Mouse (Mus musculus) embryonic facial prominence, embryonic 11.5 days (tissue): ENCODE results near the gene Pigh. TPM values are rescaled to one million over a fixed set of nuclear protein-coding genes. Genes with fewer than 3 reads are reported as not detected.
A peak's percentile ranks its signal among the peaks of the same experiment; 100 is the strongest.

Experiments
- ATAC-seq: fragments of 200-750 bp; cut with Nextera tagmentation; replicated peaks from 2 replicates; pipeline ENCODE4 v1.8.0; 2017; ENCODE audit warnings: low read depth; ENCODE audit not compliant: insufficient number of reproducible peaks, low FRiP score, low TSS enrichment
- DNase-seq: peaks from one replicate; pipeline ENCODE4 v3.0.0-alpha.2; 2015; ENCODE audit warnings: low spot score
- H3K27ac ChIP-seq: fragments of 300-500 bp; sonication (generic); replicated peaks from 2 replicates; pipeline ENCODE4 v1.5.1; 2014; ENCODE audit warnings: mild to moderate bottlenecking, low read depth, low read length, control low read depth
- H3K27me3 ChIP-seq: fragments of 300-500 bp; sonication (generic); 2 replicates; pipeline ENCODE4 v1.6.1; 2014; ENCODE audit warnings: mild to moderate bottlenecking, low read length, moderate library complexity, mixed read lengths; ENCODE audit not compliant: control insufficient read depth, insufficient read depth
- H3K36me3 ChIP-seq: fragments of 300-500 bp; sonication (generic); replicated peaks from 2 replicates; pipeline ENCODE4 v1.6.1; 2014; ENCODE audit warnings: low read depth, mild to moderate bottlenecking, low read length, moderate library complexity, mixed read lengths; ENCODE audit not compliant: control insufficient read depth, insufficient read depth
- H3K4me1 ChIP-seq: fragments of 300-500 bp; sonication (generic); 2 replicates; pipeline ENCODE4 v1.6.1; 2014; ENCODE audit warnings: low read length, mixed read lengths; ENCODE audit not compliant: control insufficient read depth, insufficient read depth
- H3K4me2 ChIP-seq: fragments of 300-500 bp; sonication (generic); 2 replicates; pipeline ENCODE4 v1.6.1; 2014; ENCODE audit warnings: low read depth, mild to moderate bottlenecking, control low read depth, low read length, moderate library complexity
- H3K4me3 ChIP-seq: fragments of 300-500 bp; sonication (generic); 2 replicates; pipeline ENCODE4 v1.5.1; 2014; ENCODE audit warnings: low read depth, low read length, control low read depth
- H3K9ac ChIP-seq: fragments of 300-500 bp; sonication (generic); replicated peaks from 2 replicates; pipeline ENCODE4 v1.6.1; 2014; ENCODE audit warnings: mild to moderate bottlenecking, control low read depth, low read length
- H3K9me3 ChIP-seq: fragments of 300-500 bp; sonication (generic); replicated peaks from 2 replicates; pipeline ENCODE4 v1.6.1; 2016; ENCODE audit warnings: mild to moderate bottlenecking, low read length, inconsistent platforms, mixed read lengths; ENCODE audit not compliant: control insufficient read depth
- WGBS: fragments of 180-500 bp; shearing (Covaris S2); extraction: QIAGEN DNeasy Blood & Tissue Kit; methylation state at CpG from one replicate; pipeline ENCODE4 v1.1.7; 2014; 5-methylcytosine and 5-hydroxymethylcytosine counted together
- polyA plus RNA-seq: library from polyadenylated mRNA; unstranded; fragments of >200 nt; fragmentation: Nextera tagmentation; extraction: Ambion mirVana; gene quantifications from 2 replicates; pipeline ENCODE4 v1.2.1, GENCODE M21; 2014

Pigh gene
- polyA plus RNA-seq, 1 experiment from 2014 or later = 30.5 TPM

DNA sequence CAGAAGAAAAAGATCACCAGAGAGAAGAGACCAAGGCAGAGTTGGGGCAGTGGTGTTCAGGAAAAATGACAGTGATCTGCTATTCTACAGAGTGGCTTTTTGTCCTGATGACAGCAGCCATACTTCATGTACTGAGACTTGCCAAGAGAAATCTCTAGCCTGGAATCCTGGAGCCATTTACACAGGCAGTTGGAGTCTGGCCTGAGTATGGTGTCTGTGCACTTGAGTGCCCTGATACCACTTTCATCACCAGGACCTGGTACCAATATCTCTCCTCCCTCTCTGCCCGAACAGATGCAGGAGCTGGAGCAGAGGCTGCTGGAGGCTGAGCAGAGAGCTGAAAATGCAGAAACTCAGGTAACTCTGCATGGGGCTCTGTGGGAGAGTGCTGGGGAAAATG lies 40.6 kb downstream of the Pigh start:
- no peak for ATAC-seq
- Histone ChIP-seq H3K4me3 (no peak overlapping the region), H3K9me3 (no peaks in the 10 kb centered on the region), H3K27me3 (no peaks in the 10 kb centered on the region), H3K36me3 (no peaks in the 10 kb centered on the region), H3K9ac (no peak overlapping the region), H3K27ac (no peak overlapping the region), H3K4me1 (no peaks in the 10 kb centered on the region), H3K4me2 (no peak overlapping the region)
- DNase-seq = no peak
- 93% methylated on average over 1 of the region's 1 CpGs for WGBS

DNA sequence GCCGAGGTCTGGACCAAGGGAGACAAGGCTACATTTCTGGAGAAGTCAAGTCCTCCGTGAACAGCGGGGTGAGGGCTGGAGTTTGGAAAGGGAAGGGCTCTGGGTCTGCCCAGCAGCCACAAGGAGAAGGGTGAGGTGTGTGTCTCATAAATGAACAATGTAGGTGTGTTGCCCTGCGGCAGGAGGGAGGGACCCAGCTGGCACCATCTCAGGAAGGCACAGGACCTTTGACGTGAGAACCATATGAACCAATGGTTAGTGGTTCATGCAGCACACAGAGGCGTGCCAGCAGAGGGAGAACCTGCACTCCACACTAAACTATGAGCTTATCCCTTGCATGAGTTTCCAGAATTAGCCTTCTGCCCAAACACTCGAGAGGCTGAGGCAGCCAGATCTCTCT lies 42.2 kb downstream of the Pigh start:
- no peak for ATAC-seq
- 85% methylated on average over 7 of the region's 7 CpGs for WGBS
- Histone ChIP-seq H3K27ac (no peak overlapping the region), H3K36me3 (no peaks in the 10 kb centered on the region), H3K4me1 (no peaks in the 10 kb centered on the region), H3K27me3 (no peaks in the 10 kb centered on the region), H3K4me2 (no peak overlapping the region), H3K4me3 (no peak overlapping the region), H3K9ac (no peak overlapping the region), H3K9me3 (no peaks in the 10 kb centered on the region)
- DNase-seq = no peak

DNA sequence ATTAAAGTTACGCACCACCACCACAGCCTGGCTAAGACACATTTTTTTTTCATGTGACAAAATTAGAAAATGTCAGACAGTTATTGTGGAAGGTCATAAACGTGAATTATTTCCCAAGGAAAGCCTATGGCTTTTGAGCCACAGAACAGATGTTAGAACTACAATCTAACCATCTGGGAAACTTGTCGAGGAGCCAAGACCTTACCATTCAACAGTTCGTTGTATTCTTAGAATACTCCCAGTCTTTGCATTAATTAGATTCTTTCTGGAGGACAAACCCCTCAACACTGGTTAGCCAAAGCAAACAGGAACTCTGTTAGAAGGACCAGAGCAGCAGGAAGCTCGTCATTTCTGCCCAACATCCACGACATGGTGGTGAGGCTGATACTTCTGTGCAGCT lies 43.3 kb downstream of the Pigh start:
- Histone ChIP-seq H3K9ac (no peak overlapping the region), H3K4me3 (no peak overlapping the region), H3K27me3 (no peaks in the 10 kb centered on the region), H3K4me2 (no peak overlapping the region), H3K36me3 (no peaks in the 10 kb centered on the region), H3K9me3 (no peaks in the 10 kb centered on the region), H3K27ac (no peak overlapping the region), H3K4me1 (no peaks in the 10 kb centered on the region)
- WGBS = 81% methylated on average over 6 of the region's 6 CpGs
- no peak for ATAC-seq
- no peak for DNase-seq

DNA sequence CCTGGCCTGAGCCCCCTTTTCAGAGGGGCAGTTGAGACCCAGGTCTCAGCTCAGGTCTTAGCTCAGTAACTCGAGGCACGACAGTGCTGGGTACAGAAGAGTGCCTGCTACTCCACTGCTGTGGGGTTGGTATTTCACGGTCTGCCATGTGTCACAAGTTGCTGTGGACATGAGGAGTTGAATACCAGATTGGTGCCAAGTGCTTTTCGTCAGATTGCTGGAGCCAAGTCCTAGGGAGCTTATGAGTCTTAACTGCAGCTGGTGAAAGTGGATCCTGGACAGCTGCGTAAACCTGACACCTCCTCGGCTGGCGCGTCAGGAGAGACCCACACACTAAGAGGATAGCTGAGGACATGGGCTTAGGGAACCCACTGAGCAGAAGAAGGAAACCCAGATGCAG lies 44.8 kb downstream of the Pigh start:
- H3K4me2 ChIP-seq = no peak overlapping the region
- H3K36me3 ChIP-seq = no peaks in the 10 kb centered on the region
- ATAC-seq = 0 out of 2 replicates have a peak, but pooled peaks have one; percentile 59
- no peaks in the 10 kb centered on the region for H3K9me3 ChIP-seq
- peak; percentile 16 for DNase-seq
- no peaks in the 10 kb centered on the region for H3K27me3 ChIP-seq
- no peaks in the 10 kb centered on the region for H3K4me1 ChIP-seq
- no peak overlapping the region for H3K27ac ChIP-seq
- WGBS = 69% methylated on average over 8 of the region's 8 CpGs
- H3K9ac ChIP-seq = no peak overlapping the region
- no peak overlapping the region for H3K4me3 ChIP-seq

DNA sequence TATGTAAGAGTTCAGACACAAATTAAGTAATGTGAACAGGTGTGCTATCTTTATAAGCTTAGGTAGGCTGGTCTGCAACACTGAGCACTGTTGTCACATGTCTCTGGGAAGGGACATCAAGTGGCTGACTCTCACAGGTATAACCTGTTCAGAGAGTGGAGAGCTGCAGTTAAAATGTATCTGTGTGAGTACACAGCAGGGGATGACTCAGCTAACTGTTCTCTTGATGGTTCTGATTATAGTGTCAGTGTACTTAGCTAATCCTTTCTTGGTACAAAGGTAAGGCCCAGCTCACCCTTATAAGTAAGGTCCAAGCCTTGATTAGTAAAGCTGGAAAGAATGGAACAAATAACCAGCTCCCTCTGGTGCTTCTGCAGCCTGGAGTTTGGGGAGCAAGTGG lies 48.0 kb downstream of the Pigh start:
- Histone ChIP-seq H3K4me3 (no peak overlapping the region), H3K27me3 (no peaks in the 10 kb centered on the region), H3K9ac (no peak overlapping the region), H3K4me2 (no peak overlapping the region), H3K36me3 (no peaks in the 10 kb centered on the region), H3K27ac (no peak overlapping the region), H3K4me1 (no peaks in the 10 kb centered on the region), H3K9me3 (no peaks in the 10 kb centered on the region)
- no peak for DNase-seq
- no peak for ATAC-seq

DNA sequence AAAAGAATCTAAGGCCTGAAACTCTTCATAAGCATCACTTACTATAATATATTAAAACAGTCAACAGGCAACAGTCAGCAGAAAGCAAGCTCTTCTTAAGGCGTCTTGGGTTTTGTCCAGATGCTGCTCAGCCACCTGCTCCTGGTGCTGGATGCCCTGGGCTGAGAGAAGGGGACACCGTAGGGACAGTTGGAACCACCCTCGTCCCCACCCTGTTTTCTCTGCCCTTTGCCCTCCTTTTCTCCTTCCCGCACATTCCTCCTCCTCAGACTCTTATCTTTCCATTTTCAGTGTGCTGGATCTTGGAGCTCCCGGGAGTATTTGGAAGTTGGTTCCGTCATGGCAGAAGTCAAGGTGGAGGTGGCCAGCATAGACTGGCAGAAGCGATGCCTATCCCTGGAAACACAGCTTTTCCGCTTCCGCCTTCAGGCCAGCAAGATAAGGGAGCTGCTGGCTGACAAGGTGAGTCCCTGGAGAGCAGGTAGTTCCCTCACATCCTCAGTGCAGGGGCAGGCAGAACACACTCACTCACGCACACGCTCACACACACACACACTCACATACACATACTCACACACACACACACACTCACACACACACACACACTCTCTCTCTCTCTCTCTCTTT lies 49.1 kb downstream of the Pigh start:
- DNase-seq = no peak
- Histone ChIP-seq H3K4me2 (no peak overlapping the region), H3K4me3 (no peak overlapping the region), H3K27me3 (no peaks in the 10 kb centered on the region), H3K27ac (no peak overlapping the region), H3K9ac (no peak overlapping the region), H3K4me1 (no peaks in the 10 kb centered on the region), H3K36me3 (no peaks in the 10 kb centered on the region), H3K9me3 (no peaks in the 10 kb centered on the region)
- 88% methylated on average over 11 of the region's 11 CpGs for WGBS
- ATAC-seq = no peak

DNA sequence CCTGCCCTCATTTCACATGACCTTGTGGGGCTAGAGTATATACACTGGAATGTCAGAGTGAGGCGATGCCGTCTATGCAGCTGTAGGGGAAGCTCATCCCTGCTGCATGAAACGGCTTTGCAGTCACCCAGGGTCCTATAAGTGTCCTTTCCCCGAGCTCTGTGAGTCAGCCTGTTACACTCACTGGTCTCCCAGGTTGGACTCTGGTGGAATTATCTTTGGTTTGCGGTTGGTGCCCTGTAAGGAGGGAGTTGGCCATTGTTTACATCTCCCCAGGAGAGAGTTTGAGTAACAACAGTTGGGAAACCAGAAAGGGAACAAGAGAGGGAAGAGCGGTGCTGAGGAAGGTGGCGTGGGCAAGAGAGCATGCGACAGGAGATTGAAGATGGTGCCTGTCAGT lies 49.7 kb downstream of the Pigh start:
- no peaks in the 10 kb centered on the region for H3K9me3 ChIP-seq
- DNase-seq (no peak), ATAC-seq (no peak)
- WGBS = 66% methylated on average over 8 of the region's 8 CpGs
- H3K9ac ChIP-seq = no peak overlapping the region
- H3K4me2 ChIP-seq = no peak overlapping the region
- no peaks in the 10 kb centered on the region for H3K27me3 ChIP-seq
- H3K4me3 ChIP-seq = no peak overlapping the region
- H3K27ac ChIP-seq = no peak overlapping the region
- H3K4me1 ChIP-seq = no peaks in the 10 kb centered on the region
- no peaks in the 10 kb centered on the region for H3K36me3 ChIP-seq

DNA sequence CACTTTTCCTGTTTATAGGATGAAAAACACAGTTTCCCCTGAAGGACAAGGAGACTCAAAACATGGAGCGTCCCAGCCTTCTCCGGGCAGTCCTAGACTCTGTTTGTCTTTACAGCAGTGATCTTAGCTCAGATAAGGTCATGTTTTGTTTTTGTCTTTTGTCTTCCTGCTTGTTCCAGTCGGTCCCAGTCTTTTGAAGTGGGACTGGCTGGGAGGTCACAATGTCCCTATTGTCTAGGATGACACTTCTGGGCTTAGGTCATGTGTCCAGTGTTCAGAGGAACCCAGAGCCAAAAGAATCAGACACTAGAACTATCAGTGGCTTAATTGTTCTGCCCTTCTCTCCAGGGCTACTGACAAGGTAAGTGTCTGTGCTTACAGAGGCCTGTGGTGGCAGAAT lies 54.1 kb downstream of the Pigh start:
- Histone ChIP-seq H3K36me3 (no peaks in the 10 kb centered on the region), H3K9ac (no peak overlapping the region), H3K4me1 (no peaks in the 10 kb centered on the region), H3K4me3 (no peak overlapping the region), H3K27me3 (no peaks in the 10 kb centered on the region), H3K4me2 (no peak overlapping the region), H3K9me3 (no peaks in the 10 kb centered on the region), H3K27ac (no peak overlapping the region)
- ATAC-seq (no peak), DNase-seq (no peak)
- WGBS = 10% methylated on average over 3 of the region's 3 CpGs
